Mouse (Mus musculus) lung, postnatal 4 days (tissue): Measurements from ENCODE around the gene Nfkbil1.
A peak's percentile ranks its signal among the peaks of the same experiment; 100 is the strongest.

Experiments used
- DNase-seq, 2 experiments: peaks; one replicate each; pipeline ENCODE4 v3.0.0; 2021

The Nfkbil1 gene

DNA sequence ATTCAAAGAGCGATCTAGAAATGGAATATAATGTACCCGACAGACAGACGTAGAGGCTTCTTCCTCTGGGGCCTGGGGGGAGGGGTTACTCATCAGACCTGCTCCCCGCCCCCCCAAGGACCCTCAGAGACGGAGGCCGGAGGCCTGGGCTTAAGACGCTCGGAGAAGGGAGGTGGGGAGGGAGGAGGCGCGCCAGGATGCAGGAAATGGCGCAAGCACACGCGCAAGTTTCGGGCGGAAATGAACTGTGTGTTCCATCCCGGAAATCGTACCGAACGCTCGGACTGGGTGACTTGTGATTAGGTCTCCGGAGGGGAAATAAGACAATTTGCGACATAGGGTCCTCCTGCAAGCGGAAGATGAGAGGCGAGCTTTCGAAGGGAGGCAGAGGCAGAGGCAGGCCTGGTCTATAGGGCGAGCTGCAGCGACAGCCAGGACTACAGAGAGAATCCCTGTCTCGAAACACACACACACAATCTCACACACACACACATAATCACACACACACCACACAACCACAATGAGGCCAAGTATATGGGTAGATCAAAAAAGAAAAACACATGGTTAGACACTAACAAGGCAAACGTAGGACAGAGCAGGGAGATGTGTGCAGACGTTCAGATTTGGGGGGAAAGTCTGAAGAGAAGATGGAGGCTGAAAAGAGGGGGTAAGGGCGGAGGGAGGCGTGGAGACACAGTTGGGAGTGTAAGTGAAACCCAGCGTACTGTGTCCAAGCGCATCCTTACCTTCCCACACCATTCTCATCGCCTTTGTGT is at the start of gene Nfkbil1:
Nfkbil1 (minus strand) TSS at position 179 of the 776 bp plus-strand sequence.
- DNase-seq: peak; percentile 93 to 95

- DNase-seq: no peak
These were observed 44.7 kb upstream of the Nfkbil1 start for GRCm38 (mm10) chr17:35280276-35280675.

DNA sequence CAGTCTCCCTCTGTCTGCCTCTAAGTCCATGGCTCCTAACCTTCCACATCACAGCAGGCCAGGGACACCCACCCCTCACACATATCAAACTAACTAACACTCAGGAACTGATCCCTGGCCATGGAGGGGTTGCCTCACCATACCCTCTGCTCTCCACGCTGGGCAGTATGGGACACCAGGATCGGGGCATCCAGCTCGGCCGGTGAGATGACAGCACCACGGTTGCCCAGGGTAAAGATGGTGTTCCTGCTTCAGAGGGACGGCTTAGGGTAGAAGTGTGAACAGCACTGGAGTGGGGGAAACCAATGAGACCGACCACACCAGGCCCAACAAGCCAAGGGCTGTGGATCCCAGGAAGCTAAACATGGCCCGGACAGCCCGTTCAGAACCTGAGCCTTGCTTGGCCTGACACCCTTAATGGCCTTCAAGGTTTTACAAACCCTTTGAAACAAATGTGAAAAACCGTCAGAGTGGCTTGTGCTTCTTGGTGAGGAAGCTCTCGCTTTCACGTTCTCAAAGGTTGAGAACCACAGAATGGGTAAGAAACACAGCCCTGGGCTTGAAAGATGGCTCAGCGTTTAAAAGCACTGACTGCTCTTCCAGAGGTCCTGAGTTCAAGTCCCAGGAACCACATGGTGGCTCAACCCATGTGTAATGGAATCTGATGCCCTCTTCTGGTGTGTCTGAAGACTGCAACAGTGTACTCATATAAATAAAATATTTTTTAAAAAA is 43.5 kb upstream of the Nfkbil1 start:
- no peak for DNase-seq

- no peak for DNase-seq
These were observed 42.5 kb upstream of the Nfkbil1 start for GRCm38 (mm10) chr17:35278049-35278448.

GRCm38 (mm10) chr17:35276304-35276864 is 40.8 kb upstream of the Nfkbil1 start:
- no peak for DNase-seq

GRCm38 (mm10) chr17:35274770-35275169 is 39.2 kb upstream of the Nfkbil1 start:
- peak; percentile 82 to 89 for DNase-seq

DNA sequence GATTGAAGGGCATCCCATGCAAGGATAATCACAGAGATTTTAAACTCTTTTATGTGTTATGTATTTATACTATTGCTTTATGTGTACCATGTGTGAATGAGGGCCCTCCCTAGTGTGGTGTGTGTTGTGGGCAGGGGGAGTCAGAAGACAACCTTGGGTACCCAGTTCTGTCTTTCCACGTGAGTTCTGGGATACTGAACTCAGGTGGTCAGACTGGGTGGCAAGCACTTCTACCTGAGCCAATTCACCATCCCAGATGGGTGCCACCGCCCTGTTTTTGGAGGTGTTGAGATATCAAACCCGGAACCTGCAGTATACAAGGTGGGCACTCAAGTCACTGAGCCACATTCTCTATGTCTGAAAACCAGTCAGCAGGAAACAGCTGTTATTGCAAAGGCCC is 36.7 kb upstream of the Nfkbil1 start:
- DNase-seq: peak in 1 of 2 experiments; percentile 11

DNA sequence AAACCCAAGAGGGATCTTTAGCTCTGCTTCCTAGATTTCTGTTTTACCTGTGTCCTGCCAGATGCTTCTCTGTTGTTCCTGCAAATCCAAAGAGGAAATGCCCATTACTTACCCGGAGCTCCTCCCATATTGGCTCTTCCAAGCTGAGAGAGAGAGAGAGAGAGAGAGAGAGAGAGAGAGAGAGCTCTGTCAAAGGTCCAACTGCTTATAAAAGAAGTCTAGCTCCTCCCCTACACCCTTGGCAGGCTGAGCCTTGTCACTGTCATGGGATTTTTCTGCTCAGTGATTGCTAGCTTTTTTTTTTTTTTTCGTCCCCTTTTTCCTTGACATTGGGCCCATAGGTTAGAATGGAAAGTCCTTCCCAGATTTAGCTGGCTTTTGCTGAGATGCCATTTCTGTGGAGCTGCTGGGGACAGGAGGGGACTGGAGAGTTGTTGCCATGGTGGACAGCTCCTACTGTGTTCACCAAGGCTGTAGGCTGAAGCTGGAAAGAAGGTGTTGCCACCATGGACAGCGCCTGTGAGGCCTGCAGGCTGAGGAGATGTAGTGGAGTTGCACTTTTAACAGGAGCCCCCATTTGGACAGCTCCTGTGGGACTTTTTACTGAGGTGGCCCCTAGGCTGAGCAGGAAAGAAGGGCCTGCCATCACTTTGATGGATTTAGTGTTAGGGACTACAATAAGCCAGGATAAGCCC is 34.2 kb upstream of the Nfkbil1 start:
- peak; percentile 60 to 67 for DNase-seq

DNA sequence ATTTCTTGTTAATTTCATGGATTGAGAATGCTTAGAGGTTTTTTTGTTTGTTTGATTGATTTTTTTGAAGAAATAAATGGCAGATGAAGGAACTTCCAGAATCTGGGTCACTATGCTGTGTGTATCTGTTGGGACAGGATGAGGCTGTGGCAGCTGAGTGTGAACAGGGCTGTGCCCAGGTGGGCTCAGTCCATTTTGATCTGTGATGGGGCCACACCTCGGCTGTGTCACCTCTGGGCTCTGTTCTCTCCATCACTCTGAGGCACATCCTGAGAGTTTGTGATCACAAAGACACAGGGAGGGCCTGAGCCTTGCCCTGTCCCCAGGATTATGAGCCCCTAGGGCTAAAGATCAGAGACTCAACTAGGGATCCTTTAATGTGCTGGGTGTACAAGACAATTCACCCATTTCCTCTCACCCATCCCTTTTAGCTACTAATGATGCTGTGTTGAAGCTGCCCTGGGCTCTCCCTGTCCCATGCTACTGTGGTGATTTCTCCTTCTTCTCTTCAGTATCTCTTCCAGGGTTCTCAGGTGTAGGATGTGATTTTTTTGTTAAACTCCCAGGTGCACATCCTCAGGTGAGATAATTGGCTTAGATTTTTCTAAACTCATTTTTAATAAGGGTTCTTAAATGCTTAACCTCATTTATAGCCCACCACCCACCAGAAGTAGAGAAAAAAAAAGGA is 32.0 kb upstream of the Nfkbil1 start:
- DNase-seq: no peak

DNA sequence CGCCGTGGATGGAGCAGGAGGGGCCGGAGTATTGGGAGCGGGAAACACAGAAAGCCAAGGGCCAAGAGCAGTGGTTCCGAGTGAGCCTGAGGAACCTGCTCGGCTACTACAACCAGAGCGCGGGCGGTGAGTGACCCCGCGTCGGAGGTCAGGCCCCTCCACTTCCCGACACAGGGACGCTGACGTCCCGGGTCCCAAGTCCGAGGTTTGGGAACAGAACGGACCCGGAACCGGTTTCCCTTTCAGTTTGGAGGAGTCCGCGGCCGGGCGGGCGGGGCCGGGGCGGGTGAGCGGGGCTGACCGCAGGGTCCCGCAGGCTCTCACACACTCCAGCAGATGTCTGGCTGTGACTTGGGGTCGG is 27.9 kb upstream of the Nfkbil1 start:
- peak in 1 of 2 experiments; percentile 31 for DNase-seq

DNA sequence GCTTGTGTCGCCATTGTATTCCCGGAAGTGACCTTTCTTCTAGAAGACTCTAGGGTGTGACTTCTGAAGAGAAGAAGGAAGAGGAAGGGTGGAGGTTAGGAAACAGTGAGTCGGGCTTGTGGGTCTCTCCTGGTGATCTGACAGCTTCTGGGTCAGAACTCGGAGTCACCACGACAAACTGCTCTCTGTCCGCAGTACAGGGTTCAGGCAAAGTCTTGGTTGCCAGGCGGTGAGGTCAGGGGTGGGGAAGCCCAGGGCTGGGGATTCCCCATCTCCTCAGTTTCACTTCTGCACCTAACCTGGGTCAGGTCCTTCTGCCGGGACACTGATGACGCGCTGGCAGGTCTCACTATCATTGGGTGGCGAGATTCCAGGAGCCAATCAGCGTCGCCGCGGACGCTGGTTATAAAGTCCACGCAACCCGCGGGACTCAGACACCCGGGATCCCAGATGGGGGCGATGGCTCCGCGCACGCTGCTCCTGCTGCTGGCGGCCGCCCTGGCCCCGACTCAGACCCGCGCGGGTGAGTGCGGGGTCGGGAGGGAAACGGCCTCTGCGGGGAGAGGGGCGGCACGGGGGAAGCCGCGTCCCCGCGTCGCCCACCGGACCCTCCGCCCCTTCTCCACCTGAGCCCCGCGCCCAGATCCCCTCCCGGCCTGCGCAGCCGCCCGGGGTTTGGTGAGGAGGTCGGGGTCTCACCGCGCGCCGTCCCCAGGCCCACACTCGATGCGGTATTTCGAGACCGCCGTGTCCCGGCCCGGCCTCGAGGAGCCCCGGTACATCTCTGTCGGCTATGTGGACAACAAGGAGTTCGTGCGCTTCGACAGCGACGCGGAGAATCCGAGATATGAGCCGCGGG is 27.3 kb upstream of the Nfkbil1 start, which contains the start of gene H2-D1:
H2-D1 (plus strand) TSS at position 67 of the 859 bp plus-strand sequence.
- DNase-seq: peak; percentile 95 to 99

GRCm38 (mm10) chr17:35261651-35262050 is 26.1 kb upstream of the Nfkbil1 start:
- no peak for DNase-seq

GRCm38 (mm10) chr17:35259621-35260020 is 24.0 kb upstream of the Nfkbil1 start:
- DNase-seq: no peak

DNA sequence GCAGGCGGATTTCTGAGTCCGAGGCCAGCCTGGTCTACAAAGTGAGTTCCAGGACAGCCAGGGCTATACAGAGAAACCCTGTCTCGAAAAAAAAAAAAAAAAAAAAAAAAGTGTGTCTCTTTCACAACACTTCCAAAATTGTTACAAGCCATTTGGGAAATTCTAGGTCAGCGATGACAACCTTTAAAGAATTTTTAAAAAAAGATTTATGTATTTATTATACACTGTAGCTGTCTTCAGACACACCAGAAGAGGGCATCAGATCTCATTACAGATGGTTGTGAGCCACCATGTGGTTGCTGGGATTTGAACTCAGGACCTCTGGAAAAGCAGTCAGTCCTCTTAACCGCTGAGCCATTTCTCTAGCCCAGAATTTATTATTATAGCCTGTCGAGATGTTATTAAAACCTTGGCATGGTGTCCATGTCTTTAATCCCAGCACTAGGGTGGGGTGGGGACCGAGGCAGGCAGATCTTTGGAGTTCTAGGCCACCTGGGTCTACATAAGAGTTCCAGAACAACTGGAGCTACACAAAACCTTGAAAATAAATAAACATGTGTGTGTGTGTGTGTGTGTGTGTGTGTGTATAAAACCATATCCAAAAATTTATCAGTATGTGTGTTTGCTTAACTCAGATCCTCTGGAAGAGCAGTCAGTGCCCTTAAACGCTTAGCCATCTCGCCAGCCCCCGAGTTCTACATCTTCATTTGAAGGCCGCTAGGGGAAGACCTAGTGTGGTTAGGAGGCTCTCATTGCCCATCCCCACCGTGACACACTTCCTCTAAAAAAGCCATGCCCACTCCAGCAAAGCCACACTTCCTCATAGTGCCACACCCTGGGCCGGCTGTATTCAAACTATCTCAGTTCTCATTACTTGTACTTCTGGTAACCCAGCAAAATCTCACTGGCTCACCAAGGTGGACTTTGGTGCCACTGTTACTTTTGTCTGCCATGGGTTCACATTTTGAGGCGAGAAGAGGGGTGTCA is 23.2 kb upstream of the Nfkbil1 start:
- peak; percentile 81 for DNase-seq

GRCm38 (mm10) chr17:35257824-35258491 is 22.4 kb upstream of the Nfkbil1 start:
- DNase-seq: peak; percentile 92 to 95

GRCm38 (mm10) chr17:35257378-35257777 is 21.8 kb upstream of the Nfkbil1 start:
- no peak for DNase-seq

DNA sequence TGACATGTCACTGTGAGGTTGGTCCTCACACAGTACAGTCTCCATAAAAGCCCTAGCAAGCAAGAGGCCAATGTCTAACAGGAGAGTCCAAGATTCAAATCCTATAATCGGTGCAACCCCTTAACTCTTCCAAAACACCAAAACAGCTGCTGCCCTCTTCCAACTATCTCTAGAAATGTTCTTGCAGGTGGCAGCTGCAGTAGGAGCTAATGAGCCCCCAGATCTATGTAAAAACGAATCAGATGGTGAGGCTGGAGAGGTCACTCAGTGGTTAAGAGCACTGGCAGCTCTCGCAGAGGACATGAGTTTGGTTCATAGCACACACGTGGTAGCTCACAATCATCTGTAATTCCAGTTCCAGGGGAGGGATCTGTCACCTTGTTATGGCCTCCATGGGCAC is 20.1 kb upstream of the Nfkbil1 start:
- DNase-seq: no peak

DNA sequence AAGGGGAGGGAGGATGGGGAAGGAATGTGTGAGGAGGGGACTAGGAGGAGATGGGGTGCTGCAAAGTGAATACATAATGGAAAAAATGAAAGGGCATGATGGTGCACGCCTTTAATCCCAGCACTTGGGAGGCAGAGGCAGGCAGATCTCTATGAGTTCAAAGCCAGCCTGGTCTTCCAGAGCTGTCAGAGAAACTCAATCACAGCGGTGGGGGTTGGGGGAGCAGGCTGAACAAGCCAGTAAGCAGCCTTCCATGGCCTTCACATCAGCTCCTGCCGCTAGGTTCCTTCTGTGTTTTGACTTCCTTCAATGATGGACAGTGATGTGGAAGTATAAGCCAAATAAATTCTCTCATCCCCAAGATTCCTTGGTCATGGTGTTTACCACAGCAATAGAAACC is 19.7 kb upstream of the Nfkbil1 start:
- no peak for DNase-seq

DNA sequence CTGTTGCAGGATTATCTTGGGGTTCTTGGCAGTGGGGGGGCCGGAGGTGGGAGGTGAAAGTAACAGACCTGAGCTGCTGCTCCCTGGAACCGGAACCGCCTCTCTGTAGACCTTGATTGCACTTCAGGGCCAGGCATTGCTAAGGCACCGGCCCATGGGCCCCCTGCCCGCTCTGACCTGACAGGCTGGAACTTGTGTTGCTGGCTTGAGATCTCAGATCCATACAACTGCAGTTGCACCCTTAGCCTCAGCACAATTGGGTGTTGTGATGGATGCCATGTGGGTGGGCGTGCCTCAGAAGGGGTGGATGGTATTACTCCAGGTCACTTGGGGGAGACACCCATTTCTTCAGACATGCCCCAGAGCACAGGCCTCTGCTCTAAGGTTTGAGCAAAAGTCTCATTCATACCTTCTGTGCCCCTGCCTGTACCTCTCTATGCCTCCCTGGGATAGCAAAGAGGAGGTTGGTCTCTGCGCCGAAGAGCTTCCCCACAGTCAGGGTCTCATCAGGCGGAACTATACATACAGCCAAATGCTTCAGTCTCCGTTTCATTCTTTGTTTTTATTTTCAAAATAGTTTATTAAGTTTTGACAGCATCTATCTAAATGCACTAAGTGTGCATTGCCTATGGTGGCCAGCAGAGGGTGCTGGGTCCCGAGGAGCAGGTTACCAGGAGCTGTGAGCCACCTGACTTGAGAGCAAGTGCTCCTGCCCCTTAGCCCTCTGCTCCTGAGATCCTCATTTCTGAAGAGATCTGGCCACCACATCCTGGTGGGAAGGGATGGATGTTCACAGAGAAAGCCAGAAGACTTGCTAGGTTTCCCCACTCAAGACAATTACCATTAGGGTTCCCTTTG is 18.9 kb upstream of the Nfkbil1 start:
- peak; percentile 61 to 77 for DNase-seq
